Mouse (Mus musculus) bone marrow, adult 2 months (tissue): ENCODE data around the gene Grm3.

Experiments
- CTCF ChIP-seq: fragments of 200-500 bp; IDR thresholded peaks from 2 replicates; pipeline ENCODE4 v1.5.1; 2011; ENCODE audit warnings: low read length, control low read depth; ENCODE audit not compliant: control insufficient read depth, insufficient read depth
- POLR2A ChIP-seq: fragments of 200-500 bp; IDR thresholded peaks from 2 replicates; pipeline ENCODE4 v1.6.1; 2011; ENCODE audit warnings: low read depth, mild to moderate bottlenecking, control low read depth, low read length, borderline replicate concordance; ENCODE audit not compliant: control insufficient read depth

DNA sequence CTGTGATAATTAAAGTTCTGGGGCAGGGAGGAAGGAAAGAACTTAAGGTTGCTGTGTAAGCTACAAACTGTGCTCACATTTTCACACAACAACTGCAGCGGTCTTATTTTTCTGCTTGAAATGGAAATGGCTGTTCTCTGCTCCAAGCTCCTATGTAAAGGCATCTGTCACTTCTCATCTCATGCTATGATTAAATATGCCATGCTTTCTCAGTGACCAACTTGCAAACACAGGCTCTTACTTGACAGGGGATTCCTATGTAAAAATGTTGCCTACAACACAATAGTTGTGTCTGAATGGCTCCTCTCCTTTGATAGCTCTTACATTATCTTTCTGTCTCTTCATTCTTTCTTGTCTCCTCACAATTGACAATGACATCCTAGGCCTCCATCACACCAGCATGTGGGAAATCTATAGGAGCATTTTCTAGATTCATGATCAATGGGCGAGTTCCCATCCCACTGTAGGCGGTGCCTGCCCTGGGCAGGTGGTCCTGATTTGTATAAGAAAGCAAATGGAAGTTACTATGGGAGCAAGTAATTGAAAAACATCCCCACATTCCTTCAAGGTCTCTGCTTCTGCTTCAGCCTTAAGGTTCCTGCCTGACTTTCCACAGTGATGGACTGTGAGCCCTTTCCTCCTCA is 34.2 kb downstream of the Grm3 start:
- TF ChIP-seq CTCF (no peak), POLR2A (no peak)
